Mouse (Mus musculus): ENCODE measurements at regions not wholly inside any gene's neighbourhood (a gene's known extent, or its start where the extent isn't known, plus 50 kb on each side); places are given as distances from the start of the nearest gene placed in this dataset.

DNA sequence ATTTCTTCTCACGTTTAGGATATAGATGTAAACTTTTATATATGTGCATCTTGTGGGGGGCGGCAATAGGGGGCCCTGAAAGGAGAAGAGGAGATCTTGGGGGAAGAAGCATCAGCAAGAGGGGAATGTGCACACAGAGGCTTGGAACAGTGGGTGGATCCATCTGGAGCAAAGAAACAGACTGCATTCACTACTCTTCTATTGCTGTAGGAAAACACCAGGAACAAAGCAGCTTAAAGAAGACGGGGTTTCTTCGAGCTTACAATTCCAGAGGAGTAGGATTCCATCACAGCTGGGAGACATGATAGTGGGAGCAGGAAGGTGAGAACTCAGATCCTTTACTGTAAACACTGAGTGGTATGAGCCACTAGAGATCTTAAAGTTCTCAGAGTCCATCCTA lies 444.9 kb upstream of the BB014433 start:
- 86% methylated on average over 4 of the region's 4 CpGs for WGBS
- Histone ChIP-seq H3K27ac (ENCODE audit: insufficient read depth, low read length) (no peak overlapping the region), H3K4me1 (ENCODE audit: control insufficient read depth, insufficient read depth, insufficient read length) (no peaks in the 10 kb centered on the region), H3K4me3 (ENCODE audit: extremely low read depth, insufficient read depth, insufficient read length) (no peak overlapping the region), H3K36me3 (ENCODE audit: control insufficient read depth, insufficient read depth, low read length) (no peaks in the 10 kb centered on the region), H3K27me3 (ENCODE audit: control insufficient read depth, insufficient read depth, low read length) (no peaks in the 10 kb centered on the region)
- no peak for DNase-seq (ENCODE audit: low read depth in 1 of 2, low spot score in 2 of 2)
- no peak for TF ChIP-seq POLR2A (IDR thresholded peaks at IDR 0.05; ENCODE audit: low read depth, low read length)
- TF ChIP-seq CTCF (IDR thresholded peaks at IDR 0.05; ENCODE audit: extremely low read depth, insufficient read depth, insufficient read length, insufficient replicate concordance) = no peak

- H3K4me3 ChIP-seq (ENCODE audit: extremely low read depth, insufficient read depth, insufficient read length) = no peak overlapping the region
- H3K36me3 ChIP-seq (ENCODE audit: control insufficient read depth, insufficient read depth, low read length) = no peaks in the 10 kb centered on the region
- no peak for TF ChIP-seq POLR2A (IDR thresholded peaks at IDR 0.05; ENCODE audit: low read depth, low read length)
- no peak for TF ChIP-seq CTCF (IDR thresholded peaks at IDR 0.05; ENCODE audit: extremely low read depth, insufficient read depth, insufficient read length, insufficient replicate concordance)
- H3K27ac ChIP-seq (ENCODE audit: insufficient read depth, low read length) = no peak overlapping the region
- DNase-seq (ENCODE audit: low read depth in 1 of 2, low spot score in 2 of 2) = no peak
- H3K27me3 ChIP-seq (ENCODE audit: control insufficient read depth, insufficient read depth, low read length) = no peaks in the 10 kb centered on the region
- WGBS = 64% methylated on average over 5 of the region's 5 CpGs
- H3K4me1 ChIP-seq (ENCODE audit: control insufficient read depth, insufficient read depth, insufficient read length) = no peaks in the 10 kb centered on the region
Observed at GRCm38 (mm10) chr8:15487579-15487978, 441.7 kb upstream of the BB014433 start.

DNA sequence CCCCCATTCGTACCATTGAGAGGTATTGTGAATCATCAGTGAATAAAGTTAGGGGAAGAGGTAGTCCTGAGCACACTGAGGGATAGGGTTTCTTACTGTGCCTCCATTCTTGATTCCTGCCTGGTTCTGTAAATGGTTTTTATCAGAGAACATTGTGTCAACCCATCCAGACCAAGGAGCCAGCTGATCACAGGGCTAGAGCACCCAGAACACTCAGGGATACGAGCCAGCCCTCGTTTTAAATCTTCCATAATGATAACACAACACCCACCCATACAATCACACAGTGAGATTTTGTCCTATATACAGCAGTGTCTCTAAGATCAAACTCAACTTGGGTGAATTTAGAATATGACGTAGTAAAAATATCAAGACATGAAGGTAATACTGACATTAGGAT lies 424.7 kb upstream of the BB014433 start:
- no peak for DNase-seq (ENCODE audit: low read depth in 1 of 2, low spot score in 2 of 2)
- no peaks in the 10 kb centered on the region for H3K27me3 ChIP-seq (ENCODE audit: control insufficient read depth, insufficient read depth, low read length)
- no peak overlapping the region for H3K4me3 ChIP-seq (ENCODE audit: extremely low read depth, insufficient read depth, insufficient read length)
- H3K36me3 ChIP-seq (ENCODE audit: control insufficient read depth, insufficient read depth, low read length) = no peaks in the 10 kb centered on the region
- H3K27ac ChIP-seq (ENCODE audit: insufficient read depth, low read length) = no peak overlapping the region
- 82% methylated on average over 4 of the region's 4 CpGs for WGBS
- no peaks in the 10 kb centered on the region for H3K4me1 ChIP-seq (ENCODE audit: control insufficient read depth, insufficient read depth, insufficient read length)
- TF ChIP-seq POLR2A (IDR thresholded peaks at IDR 0.05; ENCODE audit: low read depth, low read length) = no peak
- no peak for TF ChIP-seq CTCF (IDR thresholded peaks at IDR 0.05; ENCODE audit: extremely low read depth, insufficient read depth, insufficient read length, insufficient replicate concordance)

DNA sequence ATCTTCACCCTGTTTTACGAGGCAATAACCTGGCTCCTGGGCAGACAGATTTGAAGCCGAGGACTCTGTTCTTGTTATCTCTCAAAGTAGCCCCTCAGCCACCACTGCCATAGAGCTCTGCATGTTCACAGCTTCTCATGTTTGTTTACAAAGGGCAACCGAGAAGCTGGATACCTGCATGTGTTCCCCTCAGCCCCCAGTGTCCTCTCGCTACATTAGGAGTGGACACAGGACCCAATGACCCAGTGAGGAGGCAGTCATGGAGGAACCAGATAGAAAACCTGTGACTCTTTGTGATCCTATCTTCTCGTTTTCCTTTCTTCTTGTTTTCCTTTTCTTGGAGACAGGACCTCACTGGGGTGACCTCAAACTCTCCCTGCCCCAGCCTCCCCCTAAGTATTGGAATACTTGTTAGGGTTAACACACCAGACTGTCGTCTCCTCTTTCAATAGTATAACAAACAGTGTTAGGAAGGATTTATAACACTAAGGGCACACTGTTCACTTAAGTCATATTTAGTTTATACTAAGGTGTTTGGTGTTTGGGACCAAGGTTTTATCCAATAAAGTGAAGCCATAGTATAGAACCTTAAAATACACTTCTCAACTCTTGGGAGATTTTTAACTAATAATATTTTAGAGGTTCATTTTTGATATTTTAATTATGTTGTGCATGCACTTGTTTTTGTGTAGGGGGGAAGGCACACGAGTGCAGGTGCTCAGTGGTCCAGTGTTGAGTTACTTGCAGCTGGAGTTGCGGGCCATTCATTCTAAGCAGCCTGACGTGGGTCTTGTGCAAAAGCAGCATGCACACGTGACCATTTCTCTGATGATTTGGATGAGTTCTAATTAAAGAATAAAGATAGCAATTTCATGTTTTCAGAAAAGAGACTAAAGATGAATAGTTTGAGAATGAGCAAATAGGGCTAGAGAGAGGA lies 422.9 kb upstream of the BB014433 start:
- H3K36me3 ChIP-seq (ENCODE audit: control insufficient read depth, insufficient read depth, low read length) = no peaks in the 10 kb centered on the region
- no peaks in the 10 kb centered on the region for H3K4me1 ChIP-seq (ENCODE audit: control insufficient read depth, insufficient read depth, insufficient read length)
- H3K27me3 ChIP-seq (ENCODE audit: control insufficient read depth, insufficient read depth, low read length) = no peaks in the 10 kb centered on the region
- DNase-seq (ENCODE audit: low read depth in 1 of 2, low spot score in 2 of 2) = no peak
- 65% methylated on average over 10 of the region's 10 CpGs for WGBS
- H3K4me3 ChIP-seq (ENCODE audit: extremely low read depth, insufficient read depth, insufficient read length) = no peak overlapping the region
- TF ChIP-seq POLR2A (IDR thresholded peaks at IDR 0.05; ENCODE audit: low read depth, low read length) = no peak
- TF ChIP-seq CTCF (IDR thresholded peaks at IDR 0.05; ENCODE audit: extremely low read depth, insufficient read depth, insufficient read length, insufficient replicate concordance) = no peak
- H3K27ac ChIP-seq (ENCODE audit: insufficient read depth, low read length) = no peak overlapping the region

DNA sequence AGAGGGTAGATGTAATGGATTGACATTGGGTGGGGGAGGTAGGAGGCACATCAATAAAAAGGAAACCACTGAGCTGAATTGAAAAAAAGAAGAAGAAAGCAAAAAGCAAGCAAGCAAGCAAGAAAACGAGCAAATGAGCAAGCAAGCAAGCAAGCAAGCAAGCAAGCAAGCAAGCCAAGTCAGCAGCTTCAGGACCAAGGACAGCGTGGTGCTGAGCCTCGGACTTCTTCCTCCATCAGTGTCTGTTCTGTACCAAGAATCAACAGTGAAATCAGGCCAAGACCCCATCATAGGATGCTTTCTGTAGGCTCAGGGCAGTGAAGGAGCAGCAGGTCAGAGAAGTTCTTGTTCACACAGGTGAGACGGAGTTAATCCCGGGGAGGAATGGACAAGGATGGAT lies 392.7 kb upstream of the BB014433 start:
- Histone ChIP-seq H3K4me1 (ENCODE audit: control insufficient read depth, insufficient read depth, insufficient read length) (no peaks in the 10 kb centered on the region), H3K36me3 (ENCODE audit: control insufficient read depth, insufficient read depth, low read length) (no peaks in the 10 kb centered on the region), H3K27ac (ENCODE audit: insufficient read depth, low read length) (no peak overlapping the region), H3K4me3 (ENCODE audit: extremely low read depth, insufficient read depth, insufficient read length) (no peak overlapping the region), H3K27me3 (ENCODE audit: control insufficient read depth, insufficient read depth, low read length) (no peaks in the 10 kb centered on the region)
- no peak for DNase-seq (ENCODE audit: low read depth in 1 of 2, low spot score in 2 of 2)
- WGBS = 47% methylated on average over 5 of the region's 5 CpGs
- TF ChIP-seq POLR2A (IDR thresholded peaks at IDR 0.05; ENCODE audit: low read depth, low read length) = no peak
- TF ChIP-seq CTCF (IDR thresholded peaks at IDR 0.05; ENCODE audit: extremely low read depth, insufficient read depth, insufficient read length, insufficient replicate concordance) = no peak

- 65% methylated on average over 4 of the region's 4 CpGs for WGBS
- DNase-seq (ENCODE audit: low read depth in 1 of 2, low spot score in 2 of 2) = no peak
Observed at GRCm38 (mm10) chr8:15394722-15395115, 348.8 kb upstream of the BB014433 start.

More at GRCm38 (mm10) chr8:15394722-15395115, 348.8 kb upstream of the BB014433 start:
- H3K4me1 ChIP-seq (ENCODE audit: control insufficient read depth, insufficient read depth, insufficient read length) = no peaks in the 10 kb centered on the region
- H3K27ac ChIP-seq (ENCODE audit: insufficient read depth, low read length) = no peak overlapping the region
- no peak overlapping the region for H3K4me3 ChIP-seq (ENCODE audit: extremely low read depth, insufficient read depth, insufficient read length)
- H3K36me3 ChIP-seq (ENCODE audit: control insufficient read depth, insufficient read depth, low read length) = no peaks in the 10 kb centered on the region
- no peak for TF ChIP-seq CTCF (IDR thresholded peaks at IDR 0.05; ENCODE audit: extremely low read depth, insufficient read depth, insufficient read length, insufficient replicate concordance)
- no peak for TF ChIP-seq POLR2A (IDR thresholded peaks at IDR 0.05; ENCODE audit: low read depth, low read length)
- H3K27me3 ChIP-seq (ENCODE audit: control insufficient read depth, insufficient read depth, low read length) = no peaks in the 10 kb centered on the region

All from spleen, adult 2 months (tissue).